Mouse (Mus musculus) hindbrain, embryonic 10.5 days (tissue): Measurements from ENCODE around the gene Bdp1. TPM values are rescaled to one million over a fixed set of nuclear protein-coding genes. Genes with fewer than 3 reads are reported as not detected.
A peak's percentile ranks its signal among the peaks of the same experiment; 100 is the strongest.

Source experiments
- DNase-seq: peaks from one replicate; pipeline ENCODE4 v3.0.0-alpha.2; 2017; ENCODE audit warnings: low spot score
- H3K27ac ChIP-seq: fragments of 300-500 bp; sonication (generic); 2 replicates; pipeline ENCODE4 v1.5.1; 2016; ENCODE audit warnings: mild to moderate bottlenecking, moderate library complexity
- H3K27me3 ChIP-seq: fragments of 300-500 bp; sonication (generic); 2 replicates; pipeline ENCODE4 v1.6.1; 2016; ENCODE audit warnings: mild to moderate bottlenecking; ENCODE audit not compliant: poor library complexity, insufficient read depth, severe bottlenecking
- H3K36me3 ChIP-seq: fragments of 300-500 bp; sonication (generic); 2 replicates; pipeline ENCODE4 v1.6.1; 2016; ENCODE audit warnings: mild to moderate bottlenecking, moderate library complexity
- H3K4me1 ChIP-seq: fragments of 300-500 bp; sonication (generic); replicated peaks from 2 replicates; pipeline ENCODE4 v1.6.1; 2016; ENCODE audit warnings: mild to moderate bottlenecking
- H3K4me3 ChIP-seq: fragments of 300-500 bp; sonication (generic); 2 replicates; pipeline ENCODE4 v1.5.1; 2016; ENCODE audit warnings: mild to moderate bottlenecking, moderate library complexity
- H3K9me3 ChIP-seq: fragments of 300-500 bp; sonication (generic); 2 replicates; pipeline ENCODE4 v1.6.1; 2016; ENCODE audit warnings: mild to moderate bottlenecking, moderate library complexity
- WGBS: fragments of 180-500 bp; shearing (Covaris S2); methylation state at CpG from one replicate; pipeline ENCODE4 v1.1.7; 2016; 5-methylcytosine and 5-hydroxymethylcytosine counted together
- polyA plus RNA-seq: library from polyadenylated mRNA; unstranded; fragments of >200 nt; fragmentation: Nextera tagmentation; extraction: Ambion mirVana; gene quantifications from 2 replicates; pipeline ENCODE4 v1.2.1, GENCODE M21; 2016

Bdp1 gene
- 19.3 and 26.2 TPM in 2 replicates for polyA plus RNA-seq

- Histone ChIP-seq H3K36me3 (peaks cover 7% of the 10 kb centered on the region), H3K9me3 (no peaks in the 10 kb centered on the region), H3K27ac (peak within 1 kb of the TSS; percentile 94), H3K4me3 (peak within 1 kb of the TSS; percentile 85), H3K4me1 (peaks cover 38% of the 10 kb centered on the region), H3K27me3 (0 out of 2 replicates have a peak, but pooled peaks cover 5% of the 10 kb centered on the region)
- WGBS = under 1% methylated on average over 44 of the region's 44 CpGs
- DNase-seq = peak; percentile 94
Observed at GRCm38 (mm10) chr13:100103748-100104254, at the start of gene Bdp1. Bdp1 (minus strand) TSS chr13:100104070.

DNA sequence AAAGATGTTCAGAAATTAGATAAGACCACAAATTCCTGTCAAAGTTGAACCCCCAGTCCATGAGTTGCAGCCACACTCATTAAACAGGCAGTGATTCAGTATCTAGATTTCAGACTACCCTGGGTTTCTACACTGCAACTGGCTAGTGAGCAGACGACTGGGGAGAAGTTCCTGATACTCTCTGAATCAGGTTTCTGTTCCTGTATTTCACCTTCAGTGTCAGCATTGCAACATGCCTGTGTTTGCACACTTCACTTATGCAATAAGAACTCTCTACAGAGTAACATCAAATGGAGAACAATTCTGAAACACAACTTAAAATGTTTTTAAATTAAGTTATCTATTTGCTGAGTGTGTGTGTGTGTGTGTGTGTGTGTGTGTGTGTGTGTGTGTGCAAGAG is 48.8 kb upstream of the Bdp1 start:
- Histone ChIP-seq H3K4me3 (no peak overlapping the region), H3K4me1 (no peaks in the 10 kb centered on the region), H3K36me3 (no peaks in the 10 kb centered on the region), H3K27ac (no peak overlapping the region), H3K27me3 (no peaks in the 10 kb centered on the region), H3K9me3 (no peaks in the 10 kb centered on the region)
- WGBS = 61% methylated on average over 1 of the region's 1 CpGs
- DNase-seq = no peak

DNA sequence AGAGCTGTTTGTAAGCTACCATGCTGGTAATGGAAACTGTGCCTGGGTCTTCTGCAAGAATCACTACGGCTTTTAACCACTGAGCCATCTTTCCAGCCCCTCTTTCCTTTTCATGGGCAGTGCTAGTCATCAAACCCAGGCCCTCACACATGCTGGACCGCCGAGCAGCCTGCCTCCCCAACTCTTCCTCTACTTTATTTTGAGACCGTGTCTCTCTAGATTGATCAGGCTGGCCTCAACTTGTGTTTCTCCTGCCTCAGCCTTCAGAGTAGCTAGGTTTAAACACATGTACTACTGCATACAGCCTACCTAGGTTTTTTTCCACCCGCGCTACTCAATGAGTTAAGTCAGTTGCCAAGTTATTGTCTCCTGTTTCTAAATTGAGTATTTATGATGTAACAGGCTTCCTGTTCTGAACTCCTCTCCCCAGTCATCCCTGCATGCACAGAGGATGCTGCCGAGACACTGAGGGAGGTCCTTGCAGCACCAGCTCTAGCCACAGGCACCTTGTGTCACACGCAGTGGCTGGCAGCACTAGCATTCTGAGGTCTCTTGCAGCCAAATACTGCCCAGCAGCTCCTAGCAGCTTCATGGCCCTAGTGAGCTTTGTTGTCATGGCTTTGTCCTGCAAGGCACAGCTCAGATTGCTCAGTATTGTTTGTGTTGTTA is 37.9 kb upstream of the Bdp1 start:
- Histone ChIP-seq H3K27ac (no peak overlapping the region), H3K4me3 (no peak overlapping the region), H3K9me3 (no peaks in the 10 kb centered on the region), H3K4me1 (no peaks in the 10 kb centered on the region), H3K36me3 (peaks cover 25% of the 10 kb centered on the region), H3K27me3 (no peaks in the 10 kb centered on the region)
- WGBS = 80% methylated on average over 8 of the region's 8 CpGs
- no peak for DNase-seq

DNA sequence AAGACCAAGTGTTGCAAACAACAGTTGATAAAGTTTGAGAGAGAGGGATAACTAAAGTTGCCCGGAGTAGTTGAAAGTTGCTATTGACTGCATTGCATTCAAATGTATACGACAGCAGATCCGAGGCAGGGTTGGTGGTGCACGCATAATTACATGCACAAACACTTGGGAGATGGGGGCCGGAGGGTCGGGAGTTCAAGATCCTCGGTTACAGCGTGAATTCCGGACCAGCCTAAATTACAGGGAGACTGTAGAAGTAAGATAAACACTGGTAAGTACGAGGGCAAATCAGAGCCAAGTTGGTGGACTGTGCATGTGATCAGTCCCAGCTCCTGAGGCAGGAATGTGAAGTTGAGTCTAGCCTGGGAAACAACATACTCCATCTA is 21.4 kb upstream of the Bdp1 start:
- WGBS = 5% methylated on average over 10 of the region's 10 CpGs

GRCm38 (mm10) chr13:100124423-100125257 is 20.8 kb upstream of the Bdp1 start, which contains the start of gene Smn1:
Smn1 (plus strand) TSS chr13:100124852.
- WGBS = 5% methylated on average over 42 of the region's 42 CpGs
- H3K27ac ChIP-seq = peak within 1 kb of the TSS; percentile 88
- peaks cover 30% of the 10 kb centered on the region for H3K36me3 ChIP-seq

More for the DNA sequence above, 21.4 kb upstream of the Bdp1 start:
- peak overlapping the region; percentile 88 for H3K27ac ChIP-seq
- no peaks in the 10 kb centered on the region for H3K27me3 ChIP-seq
- peaks cover 36% of the 10 kb centered on the region for H3K36me3 ChIP-seq
- H3K9me3 ChIP-seq = no peaks in the 10 kb centered on the region
- H3K4me1 ChIP-seq = peaks cover 15% of the 10 kb centered on the region
- peak overlapping the region; percentile 97 for H3K4me3 ChIP-seq
- DNase-seq = no peak

GRCm38 (mm10) chr13:100123970-100124369 is 20.1 kb upstream of the Bdp1 start:
- Histone ChIP-seq H3K36me3 (peaks cover 23% of the 10 kb centered on the region), H3K27ac (no peak overlapping the region), H3K27me3 (no peaks in the 10 kb centered on the region), H3K4me1 (peaks cover 15% of the 10 kb centered on the region), H3K9me3 (no peaks in the 10 kb centered on the region), H3K4me3 (peak overlapping the region; percentile 97)
- WGBS = 85% methylated on average over 3 of the region's 3 CpGs
- DNase-seq = no peak

More at GRCm38 (mm10) chr13:100124423-100125257, 20.8 kb upstream of the Bdp1 start, which contains the start of gene Smn1:
- Histone ChIP-seq H3K27me3 (no peaks in the 10 kb centered on the region), H3K4me3 (peak within 1 kb of the TSS; percentile 97), H3K9me3 (no peaks in the 10 kb centered on the region), H3K4me1 (peaks cover 15% of the 10 kb centered on the region)
- peak; percentile 91 for DNase-seq

DNA sequence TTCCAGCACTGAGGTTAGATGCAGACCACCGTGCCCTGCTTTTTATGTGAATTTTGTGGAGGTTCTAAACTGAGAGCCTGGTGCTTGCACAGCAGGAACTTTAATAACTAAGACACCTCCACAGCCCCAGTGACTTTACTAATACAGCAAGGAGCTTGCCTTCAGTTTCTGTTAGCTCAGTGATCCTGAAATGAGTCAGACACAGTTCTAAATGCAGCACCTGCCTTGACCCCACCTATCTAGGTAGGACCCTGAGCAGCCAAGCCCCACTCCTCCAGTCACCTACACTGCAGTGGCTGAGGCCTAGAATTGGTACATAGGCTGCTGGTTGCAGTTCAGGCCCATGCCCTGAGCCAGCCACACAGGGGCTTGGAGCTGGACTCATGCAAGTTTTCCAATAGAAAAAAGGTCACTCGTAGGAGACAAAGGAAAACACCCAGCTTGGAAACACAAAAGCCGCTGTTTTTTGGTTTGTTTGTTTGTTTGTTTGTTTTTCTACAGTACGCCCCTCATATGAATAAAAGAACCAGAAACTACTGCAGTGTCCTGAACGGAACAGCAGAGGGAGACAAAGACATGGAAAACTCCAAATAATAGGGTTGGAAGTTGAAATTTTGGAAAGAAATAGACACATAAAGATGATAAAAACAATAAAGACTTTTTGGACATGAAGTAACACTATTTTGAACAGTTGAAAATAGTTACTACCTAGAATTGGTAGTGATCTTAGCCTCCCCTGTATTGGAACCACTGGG is 8.5 kb upstream of the Bdp1 start:
- 50% methylated on average over 5 of the region's 5 CpGs for WGBS
- peaks cover 32% of the 10 kb centered on the region for H3K36me3 ChIP-seq
- H3K9me3 ChIP-seq = no peaks in the 10 kb centered on the region
- peaks cover 19% of the 10 kb centered on the region for H3K4me1 ChIP-seq
- no peak overlapping the region for H3K4me3 ChIP-seq
- H3K27me3 ChIP-seq = no peaks in the 10 kb centered on the region
- H3K27ac ChIP-seq = no peak overlapping the region
- DNase-seq = no peak

DNA sequence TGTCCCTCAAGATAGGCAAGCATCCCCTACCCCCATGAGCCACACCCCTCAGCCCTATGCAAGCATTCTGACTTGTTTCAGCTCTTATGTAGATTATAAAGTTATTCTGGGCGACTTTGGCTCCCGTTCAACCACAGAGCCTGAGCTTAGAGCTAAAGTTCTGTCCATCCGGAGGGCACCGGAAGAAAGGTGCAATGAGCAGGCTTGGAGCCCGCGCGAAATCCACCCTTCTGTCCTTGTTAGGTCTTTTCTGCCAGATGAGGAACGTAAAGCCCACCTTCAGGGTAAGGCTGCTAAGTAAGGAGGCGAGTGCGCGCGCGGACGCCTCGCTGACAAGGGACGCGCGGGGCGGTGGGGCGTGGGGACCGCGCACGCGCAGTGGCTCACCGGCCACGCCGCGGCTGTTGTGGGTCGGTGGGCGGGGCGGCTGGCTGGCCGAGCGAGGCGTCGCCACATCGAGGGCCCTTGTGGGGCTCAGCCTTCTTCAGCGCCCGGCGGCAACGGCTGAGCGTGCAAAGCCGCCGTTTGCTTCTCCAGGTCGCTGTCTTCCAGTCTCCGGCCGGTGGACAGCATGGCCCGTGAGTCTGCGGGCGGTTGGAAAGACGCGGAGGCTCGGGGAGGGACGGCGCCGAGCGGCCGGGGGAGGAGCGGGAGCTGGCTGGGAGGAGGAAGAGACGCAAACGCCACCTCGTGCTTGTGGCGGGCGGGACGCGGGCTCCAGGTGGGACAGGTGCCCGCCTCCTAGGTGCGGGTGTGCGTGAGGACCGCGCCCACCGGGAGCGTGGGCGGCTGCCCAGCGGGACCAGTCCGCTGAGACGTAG is 4.0 kb upstream of the Bdp1 start, which contains the start of gene Serf1:
Serf1 (plus strand) TSS at position 361 of the 821 bp plus-strand sequence.
- H3K27ac ChIP-seq = peak within 1 kb of the TSS; percentile 91
- no peaks in the 10 kb centered on the region for H3K9me3 ChIP-seq
- 0 out of 2 replicates have a peak, but pooled peaks cover 5% of the 10 kb centered on the region for H3K27me3 ChIP-seq
- H3K36me3 ChIP-seq = peaks cover 11% of the 10 kb centered on the region; the same call in 1 of the 2 replicates
- peak; percentile 85 for DNase-seq
- peaks cover 30% of the 10 kb centered on the region for H3K4me1 ChIP-seq
- WGBS = under 1% methylated on average over 76 of the region's 76 CpGs
- H3K4me3 ChIP-seq = peak within 1 kb of the TSS; percentile 81

DNA sequence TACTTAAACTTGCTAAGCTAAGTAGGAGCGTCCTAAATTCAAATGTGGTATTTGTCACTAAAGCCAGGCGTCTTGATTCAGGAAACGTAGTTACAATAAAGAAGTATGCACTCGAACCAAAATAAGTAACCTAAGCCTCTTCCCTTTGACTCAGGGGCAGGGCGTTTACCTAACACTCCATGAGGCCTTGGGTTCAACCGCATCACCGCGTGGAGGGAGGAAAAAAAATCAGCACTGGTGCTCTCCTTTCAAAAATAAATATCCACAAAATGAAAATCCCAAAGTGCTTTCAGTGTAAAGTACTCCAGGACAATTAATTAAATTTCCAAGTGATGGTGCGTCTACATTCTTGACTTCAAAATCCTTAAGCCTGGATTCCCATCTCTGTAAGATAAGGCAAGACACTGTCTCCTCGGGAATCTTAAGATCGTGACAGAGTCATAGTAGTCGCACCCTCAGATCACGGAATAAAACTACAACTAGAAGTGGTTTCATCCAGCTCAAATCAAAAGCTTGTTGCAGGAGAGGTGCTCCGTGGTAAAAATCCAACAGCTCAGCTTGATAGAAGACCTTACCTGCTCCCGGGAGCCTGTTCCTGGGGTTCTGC is 715 bp downstream of the Bdp1 start:
- peaks cover 31% of the 10 kb centered on the region for H3K4me1 ChIP-seq
- peak overlapping the region; percentile 85 for H3K4me3 ChIP-seq
- DNase-seq = no peak
- H3K27me3 ChIP-seq = 0 out of 2 replicates have a peak, but pooled peaks cover 5% of the 10 kb centered on the region
- no peaks in the 10 kb centered on the region for H3K9me3 ChIP-seq
- H3K36me3 ChIP-seq = peaks cover 13% of the 10 kb centered on the region
- WGBS = 9% methylated on average over 15 of the region's 15 CpGs
- H3K27ac ChIP-seq = peak overlapping the region; percentile 94

DNA sequence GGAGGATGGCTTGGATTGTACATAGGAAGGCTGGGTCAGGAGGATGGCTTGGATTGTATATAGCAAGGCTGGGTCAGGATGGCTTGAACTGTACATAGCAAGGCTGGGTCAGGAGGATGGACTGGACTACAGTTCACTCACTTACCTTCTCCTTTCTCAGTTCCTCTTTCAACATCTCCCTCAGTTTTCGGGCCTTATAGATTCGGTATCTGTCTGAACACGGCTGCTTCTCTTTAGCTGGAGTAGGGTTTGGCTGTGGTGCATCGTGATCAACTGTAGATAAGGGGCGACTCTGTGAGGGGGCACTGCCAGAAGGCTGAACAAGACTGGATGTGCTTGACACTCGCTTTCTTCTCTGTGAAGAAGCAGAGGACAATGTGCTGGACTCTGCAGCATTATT is 5.1 kb downstream of the Bdp1 start:
- peaks cover 57% of the 10 kb centered on the region for H3K36me3 ChIP-seq
- 93% methylated on average over 6 of the region's 6 CpGs for WGBS

DNA sequence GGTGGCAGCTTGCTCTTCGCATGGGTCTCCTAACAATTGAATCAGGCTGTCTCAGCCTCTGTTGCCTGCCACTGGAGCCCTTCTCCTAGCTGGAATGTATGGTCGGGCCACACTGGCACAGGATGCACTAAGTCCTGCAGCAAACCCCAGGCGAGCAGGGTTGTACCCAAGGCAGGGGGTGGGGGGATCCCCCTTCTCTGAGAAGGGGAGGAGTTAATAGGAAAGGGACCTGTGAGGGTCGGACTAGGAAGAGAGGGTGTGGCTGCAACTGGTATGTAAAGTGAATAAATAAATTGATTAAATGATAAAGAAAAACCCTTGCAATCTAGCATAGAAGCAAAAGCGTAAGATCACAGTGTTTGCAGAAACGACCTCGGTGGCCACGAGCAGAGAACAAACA is 32.4 kb downstream of the Bdp1 start:
- Histone ChIP-seq H3K9me3 (no peaks in the 10 kb centered on the region), H3K4me3 (no peak overlapping the region), H3K4me1 (no peaks in the 10 kb centered on the region), H3K36me3 (peaks cover 88% of the 10 kb centered on the region), H3K27me3 (no peaks in the 10 kb centered on the region), H3K27ac (no peak overlapping the region)
- no peak for DNase-seq
- WGBS = 94% methylated on average over 8 of the region's 8 CpGs

More for the DNA sequence above, 5.1 kb downstream of the Bdp1 start:
- Histone ChIP-seq H3K27me3 (no peaks in the 10 kb centered on the region), H3K4me3 (no peak overlapping the region), H3K27ac (no peak overlapping the region), H3K9me3 (no peaks in the 10 kb centered on the region), H3K4me1 (peaks cover 16% of the 10 kb centered on the region)
- no peak for DNase-seq
